Mouse (Mus musculus): ENCODE data around the gene Phox2a. TPM values are rescaled to one million over a fixed set of nuclear protein-coding genes. Genes with fewer than 3 reads are reported as not detected.

Phox2a gene
- polyA plus RNA-seq, 1 experiment from 2014 or later: not detected

DNA sequence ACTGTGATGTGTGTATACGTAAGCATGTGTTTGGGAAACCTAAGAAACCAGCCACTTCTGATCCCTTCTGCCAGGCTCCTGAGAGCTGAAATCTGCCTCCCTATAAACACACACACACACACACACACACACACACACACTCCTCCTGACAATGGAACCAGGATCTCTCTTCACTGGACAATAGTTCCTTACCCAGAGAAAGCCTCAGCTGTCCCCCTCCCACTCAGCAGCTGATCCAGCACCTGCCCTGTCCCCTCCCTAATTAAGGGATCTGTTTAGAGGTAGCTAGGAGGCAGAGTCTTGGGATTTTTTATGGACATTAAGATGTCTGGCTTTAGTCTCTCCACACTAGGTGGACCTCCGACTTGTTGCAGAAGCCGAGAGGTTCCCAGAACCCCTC is 16.8 kb downstream of the Phox2a start:
- ATAC-seq (ENCODE audit: insufficient number of reproducible peaks, low FRiP score, low TSS enrichment, low read depth) (no peak), DNase-seq (ENCODE audit: low spot score) (no peak)
- H3K4me3 ChIP-seq (ENCODE audit: low read depth, low read length): peak overlapping the region; percentile 14; the same call in 1 of the 2 replicates
- no peak overlapping the region for H3K27ac ChIP-seq (replicated peaks; ENCODE audit: low read depth, low read length)
- no peaks in the 10 kb centered on the region for H3K27me3 ChIP-seq (ENCODE audit: control insufficient read depth, insufficient read depth, low read length)
- peak overlapping the region; percentile 49; the same call in 1 of the 2 replicates for H3K4me2 ChIP-seq (ENCODE audit: low read depth, severe bottlenecking)
- H3K36me3 ChIP-seq (ENCODE audit: control insufficient read depth, insufficient read depth, low read length): peaks cover 19% of the 10 kb centered on the region
- no peaks in the 10 kb centered on the region for H3K9me3 ChIP-seq (ENCODE audit: control insufficient read depth, low read length)
- 76% methylated on average over 3 of the region's 3 CpGs for WGBS
- H3K9ac ChIP-seq (ENCODE audit: low read length): 0 out of 2 replicates have a peak overlapping the region, but pooled peaks have one; percentile 4
- H3K4me1 ChIP-seq (ENCODE audit: control insufficient read depth, insufficient read depth, low read length): peaks cover 11% of the 10 kb centered on the region

DNA sequence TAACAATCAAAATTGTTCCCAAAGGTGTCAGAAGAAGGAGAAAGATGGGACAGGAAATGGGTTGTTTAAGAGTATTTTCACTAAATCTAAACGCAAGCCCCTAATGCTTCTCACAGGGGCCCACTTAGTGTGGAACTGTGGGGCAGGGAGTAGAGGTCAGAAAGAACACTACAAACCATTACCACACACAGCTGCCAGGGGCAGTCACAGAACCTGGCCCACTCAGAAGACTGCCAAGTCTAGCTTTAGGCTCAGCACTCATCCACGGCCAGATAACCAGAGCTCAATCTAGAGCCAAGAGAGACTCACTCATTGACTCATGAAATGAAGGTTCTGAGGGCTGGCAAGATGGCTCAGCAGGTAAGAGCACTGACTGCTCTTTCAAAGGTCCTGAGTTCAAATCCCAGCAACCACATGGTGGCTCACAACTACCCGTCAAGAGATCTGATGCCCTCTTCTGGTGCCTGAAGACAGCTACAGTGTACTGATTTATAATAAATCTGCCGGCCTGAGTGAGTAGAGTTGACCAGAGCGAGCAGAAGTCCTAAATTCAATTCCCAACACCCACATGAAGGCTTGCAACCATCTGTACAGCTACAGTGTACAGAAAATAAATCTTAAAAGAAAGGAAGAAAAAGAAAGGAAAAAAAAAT is 17.5 kb downstream of the Phox2a start:
- peaks cover 11% of the 10 kb centered on the region for H3K4me1 ChIP-seq (ENCODE audit: control insufficient read depth, insufficient read depth, low read length)
- H3K9ac ChIP-seq (ENCODE audit: low read length): peak overlapping the region; percentile 97
- H3K4me3 ChIP-seq (ENCODE audit: low read depth, low read length): peak overlapping the region; percentile 91
- H3K9me3 ChIP-seq (ENCODE audit: control insufficient read depth, low read length): no peaks in the 10 kb centered on the region
- ATAC-seq (ENCODE audit: insufficient number of reproducible peaks, low FRiP score, low TSS enrichment, low read depth) (no peak), DNase-seq (ENCODE audit: low spot score) (no peak)
- peaks cover 12% of the 10 kb centered on the region for H3K36me3 ChIP-seq (ENCODE audit: control insufficient read depth, insufficient read depth, low read length)
- H3K27me3 ChIP-seq (ENCODE audit: control insufficient read depth, insufficient read depth, low read length): no peaks in the 10 kb centered on the region
- peak overlapping the region; percentile 93; the same call in 1 of the 2 replicates for H3K27ac ChIP-seq (replicated peaks; ENCODE audit: low read depth, low read length)
- peak overlapping the region; percentile 49 for H3K4me2 ChIP-seq (ENCODE audit: low read depth, severe bottlenecking)
- 56% methylated on average over 5 of the region's 5 CpGs for WGBS

DNA sequence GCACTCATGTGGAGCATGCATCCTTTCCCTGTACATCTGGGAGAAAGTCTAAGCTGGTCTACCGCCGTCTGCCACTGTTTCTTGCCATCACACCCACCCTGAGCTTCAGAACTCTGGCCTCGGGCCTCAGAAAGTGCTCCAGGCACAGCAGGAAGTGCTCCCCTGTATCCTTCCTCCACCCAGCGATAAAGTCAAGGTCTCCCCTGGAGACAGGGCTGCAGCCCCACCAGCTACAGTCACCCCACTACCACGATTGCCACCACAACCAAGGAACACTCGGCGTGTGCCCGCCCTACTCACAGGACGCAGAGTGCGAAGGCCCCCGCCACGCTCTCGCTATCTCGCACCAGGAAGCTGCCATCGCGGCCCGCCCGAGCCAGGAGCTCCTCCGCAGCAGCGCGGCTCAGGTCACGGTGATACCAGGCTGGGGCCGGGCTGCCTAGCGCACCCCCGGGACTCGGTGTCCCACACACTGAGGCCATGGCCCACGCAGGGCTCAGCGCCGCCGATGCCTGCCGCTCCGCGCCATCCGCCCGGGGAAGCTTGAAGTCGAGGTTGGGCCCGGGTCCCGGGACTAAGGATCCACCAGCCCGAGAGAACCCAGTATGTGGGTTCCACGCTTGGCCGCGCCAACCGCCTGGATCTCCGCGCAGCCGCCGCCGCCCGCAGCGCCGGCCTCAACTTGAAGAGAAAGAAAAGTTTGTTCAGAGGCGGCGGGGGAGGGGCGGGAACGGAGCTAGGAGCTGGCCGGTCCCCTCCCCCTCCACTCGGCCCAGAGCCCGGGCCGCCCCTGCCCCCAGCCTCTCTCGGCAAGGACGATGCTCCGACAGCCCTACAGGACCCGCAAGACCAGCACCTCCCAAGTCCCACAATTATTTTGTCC is 18.4 kb downstream of the Phox2a start:
- ATAC-seq (ENCODE audit: insufficient number of reproducible peaks, low FRiP score, low TSS enrichment, low read depth) (peak; percentile 63; the same call in 1 of the 2 replicates), DNase-seq (ENCODE audit: low spot score) (peak; percentile 84)
- Histone ChIP-seq H3K27ac (replicated peaks; ENCODE audit: low read depth, low read length) (peak overlapping the region; percentile 93), H3K4me3 (ENCODE audit: low read depth, low read length) (peak overlapping the region; percentile 91), H3K9ac (ENCODE audit: low read length) (peak overlapping the region; percentile 97), H3K27me3 (ENCODE audit: control insufficient read depth, insufficient read depth, low read length) (no peaks in the 10 kb centered on the region), H3K9me3 (ENCODE audit: control insufficient read depth, low read length) (no peaks in the 10 kb centered on the region), H3K4me1 (ENCODE audit: control insufficient read depth, insufficient read depth, low read length) (peaks cover 11% of the 10 kb centered on the region), H3K4me2 (ENCODE audit: low read depth, severe bottlenecking) (peak overlapping the region; percentile 49), H3K36me3 (ENCODE audit: control insufficient read depth, insufficient read depth, low read length) (peaks cover 8% of the 10 kb centered on the region)
- under 1% methylated on average over 63 of the region's 63 CpGs for WGBS

DNA sequence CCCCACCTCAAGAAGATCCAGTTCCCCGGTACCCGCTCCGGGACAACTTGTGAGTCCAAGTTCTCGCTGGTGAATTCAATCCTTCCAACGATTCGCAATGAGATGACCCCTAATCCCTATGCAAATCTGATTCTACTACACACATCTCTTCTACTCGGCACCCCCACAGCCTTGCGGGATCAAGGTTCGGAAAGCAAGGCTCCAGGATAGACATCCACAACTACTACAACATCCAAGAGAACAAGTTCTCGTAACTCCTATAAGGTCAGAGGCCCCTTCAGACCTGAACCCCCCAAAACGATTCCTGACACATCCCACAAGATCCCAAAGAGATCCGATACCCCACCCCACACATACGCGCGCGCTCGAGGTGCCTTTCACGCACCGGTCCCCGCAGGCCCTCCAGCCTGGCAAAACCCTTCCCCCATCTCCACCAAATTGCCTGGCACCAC is 19.1 kb downstream of the Phox2a start:
- peak overlapping the region; percentile 49 for H3K4me2 ChIP-seq (ENCODE audit: low read depth, severe bottlenecking)
- peaks cover 2% of the 10 kb centered on the region for H3K36me3 ChIP-seq (ENCODE audit: control insufficient read depth, insufficient read depth, low read length)
- H3K4me1 ChIP-seq (ENCODE audit: control insufficient read depth, insufficient read depth, low read length): peaks cover 11% of the 10 kb centered on the region
- ATAC-seq (ENCODE audit: insufficient number of reproducible peaks, low FRiP score, low TSS enrichment, low read depth) (0 out of 2 replicates have a peak, but pooled peaks have one; percentile 0), DNase-seq (ENCODE audit: low spot score) (no peak)
- WGBS: under 1% methylated on average over 20 of the region's 20 CpGs
- peak overlapping the region; percentile 91 for H3K4me3 ChIP-seq (ENCODE audit: low read depth, low read length)
- H3K9ac ChIP-seq (ENCODE audit: low read length): peak overlapping the region; percentile 97
- no peaks in the 10 kb centered on the region for H3K27me3 ChIP-seq (ENCODE audit: control insufficient read depth, insufficient read depth, low read length)
- H3K27ac ChIP-seq (replicated peaks; ENCODE audit: low read depth, low read length): peak overlapping the region; percentile 93
- H3K9me3 ChIP-seq (ENCODE audit: control insufficient read depth, low read length): no peaks in the 10 kb centered on the region

DNA sequence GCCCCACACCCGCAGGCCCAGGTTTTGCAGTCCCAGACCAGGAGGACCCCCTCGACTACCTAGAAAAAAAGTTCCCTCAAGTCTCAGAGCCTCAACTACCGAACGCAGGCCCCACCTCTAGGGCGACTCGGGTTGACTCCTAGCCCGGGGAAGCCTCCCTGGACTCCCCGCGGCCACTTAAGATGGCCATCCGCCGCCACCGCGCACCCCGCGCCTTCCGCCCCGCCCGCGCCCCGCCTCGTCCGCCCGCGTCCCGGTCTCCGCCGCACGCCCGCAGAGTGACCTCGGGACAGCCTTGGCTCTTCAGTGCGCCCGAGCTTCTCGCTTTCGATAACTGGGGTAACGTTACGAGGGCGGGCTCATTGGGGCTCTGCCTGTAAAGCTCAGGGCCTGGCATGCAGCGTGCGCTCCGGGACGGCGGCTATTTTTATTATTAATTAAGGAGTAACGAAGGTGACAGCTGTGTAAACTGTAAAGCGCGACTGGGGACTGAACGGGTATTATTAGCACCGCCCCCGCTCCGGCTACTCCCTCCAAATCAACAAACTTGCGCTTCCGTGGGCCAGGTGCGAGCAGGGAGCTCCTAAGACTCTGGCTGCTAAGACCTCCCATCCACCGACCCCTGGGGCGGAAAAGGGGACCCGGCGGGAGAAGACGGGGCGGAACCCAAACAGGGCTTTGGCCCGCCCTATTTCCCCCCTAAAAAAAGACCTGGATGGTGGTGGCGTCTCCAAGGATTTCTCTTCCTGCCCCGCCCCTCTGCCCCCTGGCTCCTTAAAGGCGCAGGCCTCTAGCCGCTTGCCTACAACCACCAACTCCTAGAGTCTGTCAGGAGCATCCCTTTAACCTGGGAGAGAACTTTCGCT is 19.7 kb downstream of the Phox2a start, which contains the start of gene Inppl1:
Inppl1 (minus strand) TSS at position 624 of the 866 bp plus-strand sequence.
- Histone ChIP-seq H3K36me3 (ENCODE audit: control insufficient read depth, insufficient read depth, low read length) (no peaks in the 10 kb centered on the region; the same call in 1 of the 2 replicates), H3K4me2 (ENCODE audit: low read depth, severe bottlenecking) (peak within 1 kb of the TSS; percentile 49), H3K27ac (replicated peaks; ENCODE audit: low read depth, low read length) (peak within 1 kb of the TSS; percentile 93), H3K9ac (ENCODE audit: low read length) (peak within 1 kb of the TSS; percentile 97), H3K4me3 (ENCODE audit: low read depth, low read length) (peak within 1 kb of the TSS; percentile 91), H3K27me3 (ENCODE audit: control insufficient read depth, insufficient read depth, low read length) (no peaks in the 10 kb centered on the region), H3K4me1 (ENCODE audit: control insufficient read depth, insufficient read depth, low read length) (peaks cover 11% of the 10 kb centered on the region), H3K9me3 (ENCODE audit: control insufficient read depth, low read length) (no peaks in the 10 kb centered on the region)
- peak; percentile 79 for ATAC-seq (ENCODE audit: insufficient number of reproducible peaks, low FRiP score, low TSS enrichment, low read depth)
- DNase-seq (ENCODE audit: low spot score): peak; percentile 89
- under 1% methylated on average over 64 of the region's 64 CpGs for WGBS

DNA sequence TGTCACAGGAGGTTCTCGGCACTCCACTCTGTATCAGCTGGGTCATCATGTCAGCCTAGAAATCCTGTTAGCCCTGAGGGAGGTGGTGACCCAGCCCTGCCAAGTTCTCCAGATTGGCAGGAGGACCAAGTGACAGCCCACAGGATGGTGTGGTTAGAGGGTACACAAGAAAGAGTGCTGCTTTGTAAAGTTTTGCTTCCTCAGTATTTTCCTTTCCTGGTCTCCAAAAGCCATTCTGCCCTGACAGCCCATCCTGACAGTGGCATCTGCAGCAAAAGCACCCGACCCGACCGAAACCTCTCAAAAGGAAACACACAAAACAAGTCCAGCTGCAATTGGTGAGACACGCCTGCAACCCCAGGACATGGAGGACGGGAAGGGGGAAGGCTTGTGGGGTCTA is 26.1 kb downstream of the Phox2a start:
- WGBS: 71% methylated on average over 6 of the region's 6 CpGs
- Histone ChIP-seq H3K9me3 (ENCODE audit: control insufficient read depth, low read length) (no peaks in the 10 kb centered on the region), H3K36me3 (ENCODE audit: control insufficient read depth, insufficient read depth, low read length) (no peaks in the 10 kb centered on the region), H3K9ac (ENCODE audit: low read length) (no peak overlapping the region), H3K4me3 (ENCODE audit: low read depth, low read length) (no peak overlapping the region), H3K4me2 (ENCODE audit: low read depth, severe bottlenecking) (no peak overlapping the region), H3K27me3 (ENCODE audit: control insufficient read depth, insufficient read depth, low read length) (no peaks in the 10 kb centered on the region), H3K27ac (replicated peaks; ENCODE audit: low read depth, low read length) (no peak overlapping the region), H3K4me1 (ENCODE audit: control insufficient read depth, insufficient read depth, low read length) (no peaks in the 10 kb centered on the region)
- no peak for DNase-seq (ENCODE audit: low spot score)
- no peak for ATAC-seq (ENCODE audit: insufficient number of reproducible peaks, low FRiP score, low TSS enrichment, low read depth)

DNA sequence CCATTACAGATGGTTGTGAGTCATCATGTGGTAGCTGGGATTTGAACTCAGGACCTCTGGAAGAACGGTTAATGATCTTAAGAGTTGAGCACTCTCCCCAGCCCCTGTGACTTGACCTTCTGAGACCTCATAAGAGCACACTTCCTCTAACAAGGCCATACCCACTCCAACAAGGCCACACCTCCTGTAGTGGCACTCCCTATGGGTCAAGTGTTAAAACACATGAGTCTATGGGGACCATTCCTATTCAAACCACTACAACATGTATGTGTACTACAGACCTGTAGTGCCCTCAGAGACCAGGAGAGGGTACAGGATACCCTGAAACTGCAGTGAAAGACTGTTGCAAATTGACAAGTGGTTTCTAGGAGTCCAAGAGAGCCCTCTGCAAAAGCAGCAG is 29.8 kb downstream of the Phox2a start:
- WGBS: 92% methylated on average over 1 of the region's 1 CpGs
- Histone ChIP-seq H3K27me3 (ENCODE audit: control insufficient read depth, insufficient read depth, low read length) (no peaks in the 10 kb centered on the region), H3K9ac (ENCODE audit: low read length) (no peak overlapping the region), H3K4me1 (ENCODE audit: control insufficient read depth, insufficient read depth, low read length) (no peaks in the 10 kb centered on the region), H3K4me2 (ENCODE audit: low read depth, severe bottlenecking) (no peak overlapping the region), H3K27ac (replicated peaks; ENCODE audit: low read depth, low read length) (no peak overlapping the region), H3K4me3 (ENCODE audit: low read depth, low read length) (no peak overlapping the region), H3K36me3 (ENCODE audit: control insufficient read depth, insufficient read depth, low read length) (no peaks in the 10 kb centered on the region), H3K9me3 (ENCODE audit: control insufficient read depth, low read length) (no peaks in the 10 kb centered on the region)
- ATAC-seq (ENCODE audit: insufficient number of reproducible peaks, low FRiP score, low TSS enrichment, low read depth): no peak
- DNase-seq (ENCODE audit: low spot score): no peak

DNA sequence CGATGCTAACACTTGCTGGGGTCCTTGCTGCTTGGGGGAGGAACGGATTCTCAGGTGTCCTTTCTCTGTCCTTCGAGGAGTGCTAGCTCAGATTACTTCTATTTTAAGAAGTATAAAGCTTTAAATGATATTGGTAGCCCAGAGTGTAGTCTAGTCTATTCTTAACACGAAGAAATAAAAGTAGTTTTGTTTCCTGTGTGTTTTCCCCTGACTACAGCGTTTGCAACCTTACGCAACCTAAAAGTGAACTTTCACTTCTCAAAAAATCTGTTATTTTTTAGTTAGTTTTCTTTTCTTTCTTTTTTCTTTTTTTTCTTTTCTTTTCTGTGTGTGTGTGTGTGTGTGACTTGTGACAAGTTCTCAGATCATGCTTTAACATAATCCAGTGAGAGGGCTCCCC is 33.6 kb downstream of the Phox2a start:
- H3K9ac ChIP-seq (ENCODE audit: low read length): no peak overlapping the region
- H3K4me2 ChIP-seq (ENCODE audit: low read depth, severe bottlenecking): no peak overlapping the region
- H3K27ac ChIP-seq (replicated peaks; ENCODE audit: low read depth, low read length): no peak overlapping the region
- no peaks in the 10 kb centered on the region for H3K9me3 ChIP-seq (ENCODE audit: control insufficient read depth, low read length)
- H3K4me3 ChIP-seq (ENCODE audit: low read depth, low read length): no peak overlapping the region
- DNase-seq (ENCODE audit: low spot score) (no peak), ATAC-seq (ENCODE audit: insufficient number of reproducible peaks, low FRiP score, low TSS enrichment, low read depth) (no peak)
- H3K4me1 ChIP-seq (ENCODE audit: control insufficient read depth, insufficient read depth, low read length): no peaks in the 10 kb centered on the region
- H3K27me3 ChIP-seq (ENCODE audit: control insufficient read depth, insufficient read depth, low read length): no peaks in the 10 kb centered on the region
- 87% methylated on average over 6 of the region's 6 CpGs for WGBS
- no peaks in the 10 kb centered on the region for H3K36me3 ChIP-seq (ENCODE audit: control insufficient read depth, insufficient read depth, low read length)
